Mouse (Mus musculus): ENCODE data around the gene Brwd1. TPM values are rescaled to one million over a fixed set of nuclear protein-coding genes. Genes with fewer than 3 reads are reported as not detected.

The Brwd1 gene
- total RNA-seq, 2 experiments from 2014 or later: 72.0 to 78.2 TPM

Small RNA genes within 50 kb of the gene (microRNA-seq; reads per million reads assigned to microRNA genes)
- gene Gm27833: not detected

Other genes starting within 250 kb of the Brwd1 start
- gene Psmg1, start 91.6 kb downstream of the Brwd1 start, total RNA-seq (2021): 10 to 100 TPM; 22.5 to 29.1 TPM
- gene Hmgn1, start 45.2 kb upstream of the Brwd1 start, total RNA-seq (2021): 10 to 100 TPM; 52.9 to 56.6 TPM
- 10 to 100 TPM; 14.6 to 15.8 TPM for gene Wrb, start 62.9 kb upstream of the Brwd1 start, total RNA-seq (2021)
- under 1 TPM; 0.47 to 0.61 TPM for gene Lca5l, start 109.7 kb upstream of the Brwd1 start, total RNA-seq (2021)
- 100 to 1,000 TPM; 413 to 439 TPM for gene Sh3bgr, start 117.9 kb upstream of the Brwd1 start, total RNA-seq (2021)
- not detected for gene B3galt5, start 153.3 kb upstream of the Brwd1 start, total RNA-seq (2021)

Measured in heart, postnatal 25 days (tissue).